Mouse (Mus musculus) liver, postnatal 0 days (tissue): ENCODE measurements around the gene Ssc5d. TPM values are rescaled to one million over a fixed set of nuclear protein-coding genes. Genes with fewer than 3 reads are reported as not detected.

ENCODE experiments used
- ATAC-seq: fragments of 200-750 bp; cut with Nextera tagmentation; 2 replicates; pipeline ENCODE4 v1.8.0; 2017; ENCODE audit warnings: mild to moderate bottlenecking, moderate library complexity
- DNase-seq: peaks from one replicate; pipeline ENCODE4 v3.0.0-alpha.2; 2016
- H3K27ac ChIP-seq: fragments of 300-500 bp; sonication (generic); 2 replicates; pipeline ENCODE4 v1.5.1; 2014; ENCODE audit warnings: antibody characterized with exemption, moderate library complexity, mild to moderate bottlenecking, low read depth
- H3K27me3 ChIP-seq: fragments of 300-500 bp; sonication (generic); 2 replicates; pipeline ENCODE4 v1.6.1; 2014; ENCODE audit warnings: low read length, control low read depth, mixed read lengths; ENCODE audit not compliant: insufficient read depth
- H3K36me3 ChIP-seq: fragments of 300-500 bp; sonication (generic); replicated peaks from 2 replicates; pipeline ENCODE4 v1.6.1; 2014; ENCODE audit warnings: mild to moderate bottlenecking, control low read depth, low read length, moderate library complexity, mixed read lengths; ENCODE audit not compliant: insufficient read depth
- H3K4me1 ChIP-seq: fragments of 300-500 bp; sonication (generic); 2 replicates; pipeline ENCODE4 v1.6.1; 2014; ENCODE audit warnings: antibody characterized with exemption, mild to moderate bottlenecking, control low read depth; ENCODE audit not compliant: insufficient read depth
- H3K4me2 ChIP-seq: fragments of 300-500 bp; sonication (generic); 2 replicates; pipeline ENCODE4 v1.6.1; 2014; ENCODE audit warnings: low read depth, mild to moderate bottlenecking, low read length, moderate library complexity, mixed read lengths
- H3K4me3 ChIP-seq: fragments of 300-500 bp; sonication (generic); 2 replicates; pipeline ENCODE4 v1.5.1; 2014; ENCODE audit warnings: low read depth, low read length
- H3K9ac ChIP-seq: fragments of 300-500 bp; sonication (generic); replicated peaks from 2 replicates; pipeline ENCODE4 v1.6.1; 2014; ENCODE audit warnings: mild to moderate bottlenecking, moderate library complexity
- H3K9me3 ChIP-seq: fragments of 300-500 bp; sonication (generic); 2 replicates; pipeline ENCODE4 v1.6.1; 2016; ENCODE audit warnings: mild to moderate bottlenecking, control low read depth, low read length, mixed read lengths
- CTCF ChIP-seq: sonication (generic); IDR thresholded peaks from 2 replicates; pipeline ENCODE4 v1.5.1; 2016; ENCODE audit warnings: antibody characterized with exemption, low read depth
- EP300 ChIP-seq: IDR thresholded peaks from 2 replicates; pipeline ENCODE4 v1.6.1; 2016; ENCODE audit warnings: antibody characterized with exemption, low read depth, mild to moderate bottlenecking
- WGBS: fragments of 180-500 bp; shearing (Covaris S2); extraction: QIAGEN DNeasy Blood & Tissue Kit; methylation state at CpG from one replicate; pipeline ENCODE4 v1.1.7; 2014; ENCODE audit not compliant: insufficient replicate concordance; 5-methylcytosine and 5-hydroxymethylcytosine counted together
- polyA plus RNA-seq: library from polyadenylated mRNA; unstranded; fragments of >200 nt; fragmentation: Nextera tagmentation; extraction: Ambion mirVana; gene quantifications from 2 replicates; pipeline ENCODE4 v1.2.1, GENCODE M21; 2015

Ssc5d gene
- polyA plus RNA-seq, 1 experiment from 2014 or later = 0.06 TPM

- H3K27me3 ChIP-seq = peaks cover 19% of the 10 kb centered on the region
- no peak overlapping the region for H3K9ac ChIP-seq
- no peak overlapping the region for H3K4me3 ChIP-seq
- peaks cover 12% of the 10 kb centered on the region for H3K4me1 ChIP-seq
- ATAC-seq (no peak), DNase-seq (no peak)
- 57% methylated on average over 8 of the region's 8 CpGs for WGBS
- TF ChIP-seq EP300 (no peak), CTCF (no peak)
- no peak overlapping the region for H3K4me2 ChIP-seq
- no peaks in the 10 kb centered on the region for H3K36me3 ChIP-seq
- H3K9me3 ChIP-seq = no peaks in the 10 kb centered on the region
- no peak overlapping the region for H3K27ac ChIP-seq
Measured at GRCm38 (mm10) chr7:4927711-4928110, 2.1 kb downstream of the Ssc5d start.

DNA sequence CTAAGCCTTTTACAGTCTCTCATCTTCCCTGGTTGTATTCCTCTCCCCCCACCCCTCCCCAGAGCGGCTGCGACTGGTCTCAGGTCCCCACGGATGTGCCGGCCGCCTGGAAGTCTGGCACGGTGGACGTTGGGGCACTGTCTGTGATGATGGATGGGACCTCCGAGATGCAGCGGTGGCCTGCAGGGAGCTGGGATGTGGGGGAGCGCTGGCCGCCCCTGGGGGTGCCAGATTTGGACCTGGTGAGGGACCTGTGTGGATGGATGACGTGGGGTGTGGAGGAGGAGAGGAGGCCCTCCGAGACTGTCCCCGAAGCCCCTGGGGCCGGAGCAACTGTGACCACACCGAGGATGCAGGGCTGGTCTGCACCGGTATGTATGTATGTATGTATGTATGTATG lies 2.7 kb downstream of the Ssc5d start:
- peaks cover 6% of the 10 kb centered on the region for H3K4me1 ChIP-seq
- no peak overlapping the region for H3K27ac ChIP-seq
- DNase-seq = no peak
- no peak overlapping the region for H3K4me2 ChIP-seq
- no peak overlapping the region for H3K9ac ChIP-seq
- H3K9me3 ChIP-seq = no peaks in the 10 kb centered on the region
- WGBS = 72% methylated on average over 17 of the region's 17 CpGs
- ATAC-seq = no peak
- no peak overlapping the region for H3K4me3 ChIP-seq
- no peak for TF ChIP-seq EP300
- no peaks in the 10 kb centered on the region for H3K36me3 ChIP-seq
- H3K27me3 ChIP-seq = peaks cover 12% of the 10 kb centered on the region

DNA sequence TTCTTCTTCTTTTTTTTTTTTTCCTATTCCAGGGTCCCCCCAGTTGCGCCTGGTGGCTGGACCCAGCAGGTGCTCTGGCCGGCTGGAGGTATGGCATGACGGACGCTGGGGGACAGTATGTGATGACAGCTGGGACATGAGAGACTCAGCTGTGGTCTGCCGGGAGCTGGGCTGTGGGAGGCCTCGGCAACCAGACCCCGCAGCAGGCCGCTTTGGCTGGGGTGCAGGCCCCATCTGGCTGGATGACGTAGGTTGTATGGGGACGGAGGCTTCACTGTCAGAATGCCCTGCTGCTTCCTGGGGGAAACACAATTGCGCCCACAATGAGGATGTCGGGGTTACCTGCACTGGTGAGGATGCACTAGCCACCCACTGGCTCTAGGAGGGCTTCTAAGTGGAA lies 7.5 kb downstream of the Ssc5d start:
- Histone ChIP-seq H3K4me3 (no peak overlapping the region), H3K36me3 (no peaks in the 10 kb centered on the region), H3K4me2 (no peak overlapping the region), H3K4me1 (no peaks in the 10 kb centered on the region), H3K9me3 (no peaks in the 10 kb centered on the region), H3K9ac (no peak overlapping the region), H3K27ac (no peak overlapping the region), H3K27me3 (no peaks in the 10 kb centered on the region)
- TF ChIP-seq CTCF = no peak
- TF ChIP-seq EP300 = no peak
- 64% methylated on average over 12 of the region's 12 CpGs for WGBS
- ATAC-seq = no peak
- no peak for DNase-seq

DNA sequence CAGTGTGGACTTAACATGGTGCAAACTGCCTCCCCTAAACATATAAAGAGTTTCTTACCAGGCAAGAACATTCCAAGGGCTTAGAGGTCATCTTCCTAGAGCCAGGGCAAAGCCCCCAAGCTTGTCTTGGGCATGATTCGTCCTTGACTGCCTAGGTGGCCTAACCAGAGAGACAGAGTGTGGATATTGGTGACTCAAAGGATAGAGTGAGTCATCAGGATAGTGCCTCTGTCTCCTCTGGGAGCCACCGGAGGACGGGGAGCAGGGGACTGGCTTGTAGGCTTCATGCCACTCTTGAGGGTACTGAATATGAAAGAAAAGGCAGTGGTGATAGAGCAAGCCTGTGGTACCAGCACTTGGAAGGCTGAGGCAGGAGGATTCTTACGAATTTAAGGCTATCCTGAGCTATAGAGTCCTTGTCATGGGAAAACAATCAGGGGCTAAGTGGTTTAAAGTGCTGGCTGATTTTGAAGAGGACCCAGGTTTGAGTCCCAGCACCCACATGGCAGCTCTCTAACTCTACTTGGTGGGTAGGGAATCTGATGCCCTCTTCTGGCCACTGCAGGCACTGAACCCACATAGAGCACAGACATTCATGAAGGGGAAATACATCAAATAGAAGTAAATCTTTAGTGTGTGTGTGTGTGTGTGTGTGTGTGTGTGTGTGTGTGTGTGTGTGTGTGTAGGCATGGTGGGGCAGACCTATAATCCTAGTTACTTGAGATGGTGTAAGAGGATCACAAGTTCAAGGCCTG lies 8.8 kb downstream of the Ssc5d start:
- ATAC-seq (no peak), DNase-seq (no peak)
- H3K27ac ChIP-seq = no peak overlapping the region
- TF ChIP-seq CTCF (peak; percentile 31), EP300 (no peak)
- H3K27me3 ChIP-seq = no peaks in the 10 kb centered on the region
- no peaks in the 10 kb centered on the region for H3K36me3 ChIP-seq
- no peak overlapping the region for H3K4me3 ChIP-seq
- H3K4me2 ChIP-seq = no peak overlapping the region
- no peaks in the 10 kb centered on the region for H3K9me3 ChIP-seq
- H3K9ac ChIP-seq = no peak overlapping the region
- H3K4me1 ChIP-seq = no peaks in the 10 kb centered on the region
- WGBS = 69% methylated on average over 4 of the region's 4 CpGs

DNA sequence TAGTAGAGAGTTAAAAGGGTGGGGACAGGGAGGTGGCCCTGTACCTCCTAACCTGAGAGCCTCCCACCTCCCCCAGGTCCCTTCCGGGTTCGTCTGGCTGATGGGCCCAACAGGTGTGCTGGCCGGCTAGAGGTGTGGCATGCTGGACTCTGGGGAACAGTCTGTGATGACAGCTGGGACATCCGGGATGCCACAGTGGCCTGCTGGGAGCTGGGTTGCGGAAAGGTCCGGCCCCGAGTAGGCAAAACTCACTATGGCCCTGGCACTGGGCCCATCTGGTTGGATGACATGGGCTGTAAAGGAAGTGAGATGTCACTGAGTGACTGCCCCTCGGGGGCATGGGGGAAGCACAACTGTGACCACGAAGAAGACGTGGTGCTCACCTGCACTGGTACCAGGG lies 11.2 kb downstream of the Ssc5d start:
- no peaks in the 10 kb centered on the region for H3K36me3 ChIP-seq
- H3K27ac ChIP-seq = no peak overlapping the region
- TF ChIP-seq CTCF = no peak
- TF ChIP-seq EP300 = no peak
- 63% methylated on average over 10 of the region's 10 CpGs for WGBS
- no peak overlapping the region for H3K9ac ChIP-seq
- H3K4me3 ChIP-seq = no peak overlapping the region
- DNase-seq (no peak), ATAC-seq (no peak)
- no peak overlapping the region for H3K4me2 ChIP-seq
- no peaks in the 10 kb centered on the region for H3K27me3 ChIP-seq
- no peaks in the 10 kb centered on the region for H3K4me1 ChIP-seq
- no peaks in the 10 kb centered on the region for H3K9me3 ChIP-seq

DNA sequence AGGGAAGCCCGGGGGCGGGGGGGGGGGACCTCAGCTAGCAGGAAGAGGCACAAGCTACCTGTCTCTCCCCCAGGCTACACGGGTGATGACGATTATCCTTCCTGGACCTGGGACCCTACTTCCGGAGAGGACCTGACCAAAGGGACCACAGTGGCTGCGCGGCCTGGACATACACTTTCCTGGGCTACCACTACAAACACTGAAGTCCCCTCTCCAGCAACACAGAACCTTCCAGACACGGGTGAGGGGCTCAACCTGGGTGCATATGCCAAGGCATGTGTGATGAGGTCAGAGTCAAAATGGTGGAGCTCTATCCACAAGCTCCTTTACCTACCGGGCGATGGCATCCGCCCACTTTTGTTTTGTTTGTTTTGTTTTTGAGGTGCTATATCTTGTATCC lies 11.8 kb downstream of the Ssc5d start:
- no peak overlapping the region for H3K4me3 ChIP-seq
- H3K27ac ChIP-seq = no peak overlapping the region
- no peaks in the 10 kb centered on the region for H3K36me3 ChIP-seq
- ATAC-seq (no peak), DNase-seq (no peak)
- no peaks in the 10 kb centered on the region for H3K4me1 ChIP-seq
- WGBS = 57% methylated on average over 10 of the region's 11 CpGs
- no peak overlapping the region for H3K9ac ChIP-seq
- H3K27me3 ChIP-seq = no peaks in the 10 kb centered on the region
- no peaks in the 10 kb centered on the region for H3K9me3 ChIP-seq
- H3K4me2 ChIP-seq = no peak overlapping the region
- no peak for TF ChIP-seq EP300
- TF ChIP-seq CTCF = no peak

DNA sequence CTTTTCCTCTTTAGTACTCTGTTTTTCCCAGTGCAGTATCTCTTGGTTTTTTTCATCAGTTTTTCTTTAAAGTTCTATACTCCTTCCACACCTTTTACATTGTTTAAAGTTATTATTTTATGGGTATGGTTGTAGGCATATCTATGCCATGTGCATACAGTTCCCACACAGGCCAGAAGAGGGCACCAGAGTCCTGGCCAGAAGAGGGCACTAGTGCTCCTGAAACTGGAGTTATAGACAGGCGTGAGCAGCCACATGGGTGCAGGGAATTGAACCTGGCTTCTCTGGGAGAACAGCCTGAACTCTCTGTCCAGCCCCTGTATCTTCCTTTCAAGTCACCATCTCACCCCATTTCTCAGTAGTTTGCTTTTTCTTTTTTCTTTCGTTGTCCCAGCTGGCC lies 12.9 kb downstream of the Ssc5d start:
- TF ChIP-seq CTCF (peak; percentile 95), EP300 (no peak)
- Histone ChIP-seq H3K4me1 (peaks cover 2% of the 10 kb centered on the region; the same call in 1 of the 2 replicates), H3K27ac (no peak overlapping the region), H3K36me3 (no peaks in the 10 kb centered on the region), H3K4me3 (no peak overlapping the region), H3K9ac (no peak overlapping the region), H3K9me3 (no peaks in the 10 kb centered on the region), H3K27me3 (no peaks in the 10 kb centered on the region), H3K4me2 (no peak overlapping the region)
- peak; percentile 81 for DNase-seq
- no peak for ATAC-seq
- 49% methylated on average over 2 of the region's 2 CpGs for WGBS
